Mouse (Mus musculus): ENCODE measurements around the gene Zfp963. TPM values are rescaled to one million over a fixed set of nuclear protein-coding genes. Genes with fewer than 3 reads are reported as not detected.

Gene Zfp963
- total and polyA plus RNA-seq, 3 experiments, result 1.9 to 5.5 (median 4.8) TPM

DNA sequence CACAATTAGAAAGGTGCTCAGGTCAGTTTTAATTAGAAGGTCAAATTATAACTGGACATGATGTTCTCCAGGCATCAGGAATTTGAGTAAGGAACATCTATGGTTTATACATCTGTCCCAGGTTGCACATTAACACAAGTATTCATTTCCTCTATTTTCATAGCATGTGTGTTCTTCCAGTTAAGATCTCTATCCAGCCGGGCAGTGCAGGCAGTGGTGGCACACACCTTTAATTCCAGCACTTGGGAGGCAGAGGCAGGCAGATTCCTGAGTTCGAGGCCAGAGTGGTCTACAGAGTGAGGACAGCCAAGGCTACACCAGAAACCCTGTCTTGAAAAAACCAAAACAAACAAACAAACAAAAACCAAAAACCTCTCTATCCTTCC lies 25.4 kb upstream of the Zfp963 start:
- no peak overlapping the region for H3K9ac ChIP-seq (ENCODE audit: insufficient read depth, low read depth)

GRCm38 (mm10) chr8:69774503-69775148 lies 24.9 kb upstream of the Zfp963 start, which contains the start of gene Gm20422:
Gene Gm20422 (minus strand): TSS chr8:69774886.
- peaks cover 11 to 34% of the 10 kb centered on the region in 2 experiments for H3K36me3 ChIP-seq (replicated peaks in 1 of 2; ENCODE audit: control insufficient read depth in 1 of 2, insufficient read depth in 1 of 2, low read length in 1 of 2)
- H3K79me2 ChIP-seq (replicated peaks; ENCODE audit: control insufficient read depth, extremely low read depth, insufficient read depth, poor library complexity, severe bottlenecking), result peaks cover 42% of the 10 kb centered on the region
- peak; percentile 99 for DNase-seq (ENCODE audit: extremely low read depth)
- H3K4me3 ChIP-seq (replicated peaks in 1 of 3; ENCODE audit: low read depth in 2 of 3, low read length in 2 of 3, poor library complexity in 1 of 3), result peak within 1 kb of the TSS; percentile 60 to 90 (median 77)
- no peaks in the 10 kb centered on the region for H3K9me3 ChIP-seq (replicated peaks; ENCODE audit: low read length)
- in situ Hi-C loops (cut with MboI; ENCODE audit: low pct_ligation_motif_present, low pct_unique_long_range_greater_than_20kb, low sequenced_read_pairs), result no loop called here
- no peaks in the 10 kb centered on the region for H3K27me3 ChIP-seq (replicated peaks)
- peak within 1 kb of the TSS; percentile 72 for H3K9ac ChIP-seq (ENCODE audit: insufficient read depth, low read depth)
- H3K4me1 ChIP-seq (ENCODE audit: control insufficient read depth in 1 of 2, insufficient read depth in 2 of 2), result peaks cover 5 to 28% of the 10 kb centered on the region in 2 experiments
- peak within 1 kb of the TSS; percentile 93 for H3K27ac ChIP-seq (ENCODE audit: insufficient read depth, low read depth)
- H3K4me2 ChIP-seq (ENCODE audit: insufficient read depth, low read depth, poor library complexity, severe bottlenecking), result peak within 1 kb of the TSS; percentile 72
- dilution Hi-C loops (cut with MboI; ENCODE audit: extremely low pct_ligation_motif_present, extremely low pct_unique_long_range_greater_than_20kb, low sequenced_read_pairs), result no loop called here
- TF ChIP-seq POLR2A (IDR thresholded peaks at IDR 0.05; ENCODE audit: low read depth, low read length) (peak; percentile 99), SIN3A (IDR thresholded peaks at IDR 0.05; ENCODE audit: low read length) (peak; percentile 85; the same call in 1 of the 2 replicates), SMC3 (IDR thresholded peaks at IDR 0.05; ENCODE audit: low read depth, low read length) (no peak), KAT2A (IDR thresholded peaks at IDR 0.05; ENCODE audit: insufficient replicate concordance, low read length) (0 out of 2 replicates have a peak, but pooled peaks have one; percentile 27), TBP (conservative IDR thresholded peaks at IDR 0.05; ENCODE audit: low read depth, low read length) (peak; percentile 81), RCOR1 (conservative IDR thresholded peaks at IDR 0.05; ENCODE audit: low read depth, low read length) (no peak), MAFK (IDR thresholded peaks at IDR 0.05; ENCODE audit: insufficient replicate concordance, low read length) (no peak), MYC (IDR thresholded peaks at IDR 0.05; ENCODE audit: low read depth, low read length) (peak; percentile 56), GABPA (IDR thresholded peaks at IDR 0.05; ENCODE audit: insufficient replicate concordance, low read depth, low read length) (no peak), POLR2AphosphoS2 (IDR thresholded peaks at IDR 0.05; ENCODE audit: low read depth, low read length) (peak; percentile 97), USF1 (IDR thresholded peaks at IDR 0.05; ENCODE audit: low read depth, low read length) (no peak), JUN (IDR thresholded peaks at IDR 0.05; ENCODE audit: insufficient read depth, low read depth, low read length) (no peak), EP300 (IDR thresholded peaks at IDR 0.05; ENCODE audit: low read length) (no peak), UBTF (IDR thresholded peaks at IDR 0.05; ENCODE audit: low read depth, low read length) (no peak), BHLHE40 (IDR thresholded peaks at IDR 0.05; ENCODE audit: low read depth, low read length) (no peak), MAZ (IDR thresholded peaks at IDR 0.05; ENCODE audit: low read depth, low read length) (peak; percentile 38; the same call in 1 of the 2 replicates), ZKSCAN1 (IDR thresholded peaks at IDR 0.05; ENCODE audit: borderline replicate concordance, low read depth, low read length) (no peak), CHD2 (IDR thresholded peaks at IDR 0.05; ENCODE audit: low read length) (peak; percentile 37; the same call in 1 of the 2 replicates), ELF1 (IDR thresholded peaks at IDR 0.05; ENCODE audit: low read depth, low read length) (peak; percentile 52), TCF12 (IDR thresholded peaks at IDR 0.05; ENCODE audit: low read depth, low read length) (peak; percentile 70), E2F4 (IDR thresholded peaks at IDR 0.05; ENCODE audit: insufficient replicate concordance, low read depth, low read length) (peak; percentile 54; the same call in 1 of the 2 replicates), MXI1 (IDR thresholded peaks at IDR 0.05; ENCODE audit: low read depth, low read length) (peak; percentile 78; the same call in 1 of the 2 replicates), JUND (conservative IDR thresholded peaks at IDR 0.05; ENCODE audit: low read depth, low read length) (no peak), IRF4 (IDR thresholded peaks at IDR 0.05; ENCODE audit: low read depth, low read length) (peak; percentile 40; the same call in 1 of the 2 replicates), HCFC1 (IDR thresholded peaks at IDR 0.05; ENCODE audit: low read depth, low read length) (peak; percentile 75), MAX (IDR thresholded peaks at IDR 0.05; ENCODE audit: low read length) (peak; percentile 65; the same call in 1 of the 2 replicates), ETS1 (conservative IDR thresholded peaks at IDR 0.05; ENCODE audit: low read depth, low read length) (no peak)

More for the DNA sequence above, 25.4 kb upstream of the Zfp963 start:
- in situ Hi-C loops (cut with MboI; ENCODE audit: low pct_ligation_motif_present, low pct_unique_long_range_greater_than_20kb, low sequenced_read_pairs), result no loop called here
- Histone ChIP-seq H3K4me3 (replicated peaks in 1 of 3; ENCODE audit: low read depth in 2 of 3, low read length in 2 of 3, poor library complexity in 1 of 3) (peak overlapping the region; percentile 11 to 90 (median 38)), H3K27ac (ENCODE audit: insufficient read depth, low read depth) (no peak overlapping the region), H3K79me2 (replicated peaks; ENCODE audit: control insufficient read depth, extremely low read depth, insufficient read depth, poor library complexity, severe bottlenecking) (peaks cover 38% of the 10 kb centered on the region), H3K36me3 (replicated peaks in 1 of 2; ENCODE audit: control insufficient read depth in 1 of 2, insufficient read depth in 1 of 2, low read length in 1 of 2) (peaks cover 9 to 28% of the 10 kb centered on the region in 2 experiments), H3K27me3 (replicated peaks) (no peaks in the 10 kb centered on the region), H3K4me2 (ENCODE audit: insufficient read depth, low read depth, poor library complexity, severe bottlenecking) (peak overlapping the region; percentile 32; the same call in 1 of the 2 replicates), H3K9me3 (replicated peaks; ENCODE audit: low read length) (no peaks in the 10 kb centered on the region), H3K4me1 (ENCODE audit: control insufficient read depth in 1 of 2, insufficient read depth in 2 of 2) (peaks cover 5 to 28% of the 10 kb centered on the region in 2 experiments)
- dilution Hi-C loops (cut with MboI; ENCODE audit: extremely low pct_ligation_motif_present, extremely low pct_unique_long_range_greater_than_20kb, low sequenced_read_pairs), result no loop called here
- DNase-seq (ENCODE audit: extremely low read depth), result no peak
- TF ChIP-seq NELFE (IDR thresholded peaks at IDR 0.05; ENCODE audit: low read depth, low read length), result no peak
- TF ChIP-seq KAT2A (IDR thresholded peaks at IDR 0.05; ENCODE audit: insufficient replicate concordance, low read length), result no peak
- TF ChIP-seq MAFK (IDR thresholded peaks at IDR 0.05; ENCODE audit: insufficient replicate concordance, low read length), result no peak
- TF ChIP-seq NRF1 (IDR thresholded peaks at IDR 0.05; ENCODE audit: low read depth, low read length), result no peak
- no peak for TF ChIP-seq UBTF (IDR thresholded peaks at IDR 0.05; ENCODE audit: low read depth, low read length)
- no peak for TF ChIP-seq SIN3A (IDR thresholded peaks at IDR 0.05; ENCODE audit: low read length)
- no peak for TF ChIP-seq JUND (conservative IDR thresholded peaks at IDR 0.05; ENCODE audit: low read depth, low read length)
- no peak for TF ChIP-seq ELF1 (IDR thresholded peaks at IDR 0.05; ENCODE audit: low read depth, low read length)
- TF ChIP-seq ZC3H11A (IDR thresholded peaks at IDR 0.05; ENCODE audit: low read depth, low read length), result no peak
- no peak for TF ChIP-seq ETS1 (conservative IDR thresholded peaks at IDR 0.05; ENCODE audit: low read depth, low read length)
- TF ChIP-seq RAD21 (IDR thresholded peaks at IDR 0.05; ENCODE audit: low read depth, low read length), result no peak
